Mouse (Mus musculus): ENCODE measurements around the gene Mybpc3. TPM values are rescaled to one million over a fixed set of nuclear protein-coding genes. Genes with fewer than 3 reads are reported as not detected.

Mybpc3 gene
- polyA plus RNA-seq (2012; ENCODE audit: low replicate concordance): 0.06 and 0.17 TPM in 2 replicates

GRCm38 (mm10) chr2:91117585-91118275 lies at the start of gene Mybpc3:
Gene Mybpc3, plus strand, starts transcription at chr2:91118144.

GRCm38 (mm10) chr2:91070076-91070800 lies 47.7 kb upstream of the Mybpc3 start, which contains the start of gene Slc39a13:
Gene Slc39a13, minus strand, starts transcription at chr2:91070417.

GRCm38 (mm10) chr2:91081775-91082695 lies 35.9 kb upstream of the Mybpc3 start, which contains the start of gene Spi1:
Gene Spi1, plus strand, starts transcription at chr2:91082390.

GRCm38 (mm10) chr2:91183711-91184405 lies 65.9 kb downstream of the Mybpc3 start, which contains the start of gene Madd:
Gene Madd, minus strand, starts transcription at chr2:91183837.

Other genes starting within 250 kb of the Mybpc3 start
- gene C1qtnf4, start 232.3 kb upstream of the Mybpc3 start, polyA plus RNA-seq (2012; ENCODE audit: low replicate concordance): 5.1 and 9.9 TPM in 2 replicates
- 1.4 and 7.7 TPM in 2 replicates for gene Kbtbd4, start 213.4 kb upstream of the Mybpc3 start, polyA plus RNA-seq (2012; ENCODE audit: low replicate concordance)
- 39.0 and 60.7 TPM in 2 replicates for gene Ndufs3, start 213.3 kb upstream of the Mybpc3 start, polyA plus RNA-seq (2012; ENCODE audit: low replicate concordance)
- 48.6 and 93.5 TPM in 2 replicates for gene Celf1, start 177.8 kb upstream of the Mybpc3 start, polyA plus RNA-seq (2012; ENCODE audit: low replicate concordance)
- gene Rapsn, start 82.5 kb upstream of the Mybpc3 start, polyA plus RNA-seq (2012; ENCODE audit: low replicate concordance): 0.19 and 0.36 TPM in 2 replicates
- gene Psmc3, start 64.1 kb upstream of the Mybpc3 start, polyA plus RNA-seq (2012; ENCODE audit: low replicate concordance): 50.2 and 74.8 TPM in 2 replicates
- gene Slc39a13, start 47.7 kb upstream of the Mybpc3 start, polyA plus RNA-seq (2012; ENCODE audit: low replicate concordance): 13.6 and 25.4 TPM in 2 replicates
- 25.7 and 55.7 TPM in 2 replicates for gene Spi1, start 35.8 kb upstream of the Mybpc3 start, polyA plus RNA-seq (2012; ENCODE audit: low replicate concordance)
- gene Madd, start 65.7 kb downstream of the Mybpc3 start, polyA plus RNA-seq (2012; ENCODE audit: low replicate concordance): 5.4 and 8.6 TPM in 2 replicates
- 8.0 and 13.7 TPM in 2 replicates for gene Nr1h3, start 84.7 kb downstream of the Mybpc3 start, polyA plus RNA-seq (2012; ENCODE audit: low replicate concordance)
- gene Acp2, start 84.7 kb downstream of the Mybpc3 start, polyA plus RNA-seq (2012; ENCODE audit: low replicate concordance): 3.0 and 18.6 TPM in 2 replicates
- gene Ddb2, start 118.8 kb downstream of the Mybpc3 start, polyA plus RNA-seq (2012; ENCODE audit: low replicate concordance): 0.79 and 0.96 TPM in 2 replicates
- gene Pacsin3, start 137.8 kb downstream of the Mybpc3 start, polyA plus RNA-seq (2012; ENCODE audit: low replicate concordance): 0.63 and 3.1 TPM in 2 replicates
- gene Arfgap2, start 146.8 kb downstream of the Mybpc3 start, polyA plus RNA-seq (2012; ENCODE audit: low replicate concordance): 7.9 and 37.0 TPM in 2 replicates

Measured in leukemia stem cell, adult 10-12 weeks (primary cell).